Mouse (Mus musculus) MEL (cell line): ENCODE results near the gene Igf1r. TPM values are rescaled to one million over a fixed set of nuclear protein-coding genes. Genes with fewer than 3 reads are reported as not detected.

Experiments
- DNase-seq: peaks from one replicate; pipeline ENCODE4 v3.0.0; 2011; ENCODE audit warnings: low read depth, low spot score
- H3K27ac ChIP-seq: 2 replicates; pipeline ENCODE4 v1.5.1; 2012; ENCODE audit warnings: low read depth, mild to moderate bottlenecking, control low read depth, low read length, moderate library complexity; ENCODE audit not compliant: control insufficient read depth
- H3K27me3 ChIP-seq, 2 experiments: fragments of 150-350 bp in 1 of 2; sonication (generic) in 1 of 2; 2 replicates each; pipeline ENCODE4 v1.6.1; 2012; ENCODE audit warnings: low read length in 2 of 2, mild to moderate bottlenecking in 2 of 2, improper control_type of control experiment in 1 of 2, moderate library complexity in 1 of 2; ENCODE audit not compliant: insufficient read depth in 2 of 2, control insufficient read depth in 1 of 2
- H3K36me3 ChIP-seq, 2 experiments: 2 replicates each; pipeline ENCODE4 v1.6.1; 2012 to 2014; ENCODE audit warnings: low read length in 2 of 2, improper control_type of control experiment in 1 of 2, inconsistent platforms in 1 of 2, mild to moderate bottlenecking in 1 of 2; ENCODE audit not compliant: insufficient read depth in 2 of 2, control insufficient read depth in 1 of 2
- H3K4me1 ChIP-seq, 2 experiments: fragments of 150-350 bp in 1 of 2; sonication (generic) in 1 of 2; 2 replicates each; pipeline ENCODE4 v1.6.1; 2012; ENCODE audit warnings: low read length in 2 of 2, improper control_type of control experiment in 1 of 2, mild to moderate bottlenecking in 1 of 2; ENCODE audit not compliant: insufficient read depth in 2 of 2, control insufficient read depth in 1 of 2
- H3K4me3 ChIP-seq, 2 experiments: fragments of 150-350 bp in 1 of 2; sonication (generic) in 1 of 2; 2 replicates each; pipeline ENCODE4 v1.5.1; 2012; ENCODE audit warnings: low read depth in 2 of 2, low read length in 2 of 2, mild to moderate bottlenecking in 2 of 2, moderate library complexity in 2 of 2, control low read depth in 1 of 2, improper control_type of control experiment in 1 of 2; ENCODE audit not compliant: control insufficient read depth in 1 of 2, insufficient read depth in 1 of 2
- H3K79me2 ChIP-seq: 2 replicates; pipeline ENCODE4 v1.6.1; 2012; ENCODE audit warnings: mild to moderate bottlenecking, low read length, moderate library complexity; ENCODE audit not compliant: control insufficient read depth, poor library complexity, insufficient read depth
- H3K9ac ChIP-seq: 2 replicates; pipeline ENCODE4 v1.6.1; 2012; ENCODE audit warnings: low read depth, mild to moderate bottlenecking, control low read depth, low read length, moderate library complexity; ENCODE audit not compliant: control insufficient read depth, poor library complexity, severe bottlenecking
- H3K9me3 ChIP-seq: fragments of 150-350 bp; sonication (generic); replicated peaks from 2 replicates; pipeline ENCODE4 v1.6.1; 2012; ENCODE audit warnings: mild to moderate bottlenecking, low read length, improper control_type of control experiment, moderate library complexity; ENCODE audit not compliant: insufficient read depth
- EP300 ChIP-seq, 2 experiments: IDR thresholded peaks; 2 replicates each; pipeline ENCODE4 v1.6.1; 2011; ENCODE audit warnings: improper control_type of control experiment in 2 of 2, low read length in 2 of 2, low read depth in 1 of 2, mild to moderate bottlenecking in 1 of 2
- ETS1 ChIP-seq: IDR thresholded peaks from 2 replicates; pipeline ENCODE4 v1.6.1; 2012; ENCODE audit warnings: low read depth, mild to moderate bottlenecking, inconsistent platforms, low read length, improper control_type of control experiment, moderate library complexity
- GATA1 ChIP-seq: IDR thresholded peaks from 2 replicates; pipeline ENCODE4 v1.6.1; 2011; ENCODE audit warnings: low read depth, low read length, improper control_type of control experiment
- JUND ChIP-seq: IDR thresholded peaks from 2 replicates; pipeline ENCODE4 v1.6.1; 2011; ENCODE audit warnings: low read depth, mild to moderate bottlenecking, improper control_type of control experiment, low read length
- MAFK ChIP-seq: IDR thresholded peaks from 2 replicates; pipeline ENCODE4 v1.6.1; 2011; ENCODE audit warnings: low read depth, mild to moderate bottlenecking, low read length, improper control_type of control experiment, borderline replicate concordance
- MEF2A ChIP-seq: IDR thresholded peaks from 2 replicates; pipeline ENCODE4 v1.6.1; 2014; ENCODE audit warnings: low read depth, mild to moderate bottlenecking, inconsistent platforms, low read length, improper control_type of control experiment; ENCODE audit not compliant: poor library complexity, insufficient replicate concordance, severe bottlenecking; ENCODE audit errors: extremely low read depth
- MXI1 ChIP-seq: IDR thresholded peaks from 2 replicates; pipeline ENCODE4 v1.6.1; 2011; ENCODE audit warnings: mild to moderate bottlenecking, low read depth, low read length, improper control_type of control experiment
- MYB ChIP-seq: IDR thresholded peaks from 2 replicates; pipeline ENCODE4 v1.6.1; 2011; ENCODE audit warnings: mild to moderate bottlenecking, low read depth, low read length, improper control_type of control experiment
- MYC ChIP-seq: IDR thresholded peaks from 2 replicates; pipeline ENCODE4 v1.6.1; 2011; ENCODE audit warnings: low read depth, mild to moderate bottlenecking, low read length, improper control_type of control experiment, moderate library complexity
- NELFE ChIP-seq: IDR thresholded peaks from 2 replicates; pipeline ENCODE4 v1.6.1; 2011; ENCODE audit warnings: low read depth, low read length, improper control_type of control experiment
- NRF1 ChIP-seq: IDR thresholded peaks from 2 replicates; pipeline ENCODE4 v1.6.1; 2014; ENCODE audit warnings: low read depth, mild to moderate bottlenecking, inconsistent platforms, low read length, improper control_type of control experiment, moderate library complexity; ENCODE audit not compliant: poor library complexity, insufficient read depth, severe bottlenecking
- POLR2AphosphoS2 ChIP-seq: IDR thresholded peaks from 2 replicates; pipeline ENCODE4 v1.6.1; 2011; ENCODE audit warnings: low read length, improper control_type of control experiment
- POLR2AphosphoS5 ChIP-seq: IDR thresholded peaks from 2 replicates; pipeline ENCODE4 v1.6.1; 2012; ENCODE audit warnings: low read depth, borderline replicate concordance, mild to moderate bottlenecking, inconsistent platforms, low read length, moderate library complexity, mixed read lengths
- RAD21 ChIP-seq: IDR thresholded peaks from 2 replicates; pipeline ENCODE4 v1.6.1; 2011; ENCODE audit warnings: mild to moderate bottlenecking, low read depth, low read length, improper control_type of control experiment
- SIN3A ChIP-seq: IDR thresholded peaks from 2 replicates; pipeline ENCODE4 v1.6.1; 2012; ENCODE audit warnings: low read length, improper control_type of control experiment, inconsistent platforms
- SMC3 ChIP-seq: IDR thresholded peaks from 2 replicates; pipeline ENCODE4 v1.6.1; 2011; ENCODE audit warnings: low read depth, low read length, improper control_type of control experiment
- TCF12 ChIP-seq: IDR thresholded peaks from 2 replicates; pipeline ENCODE4 v1.6.1; 2014; ENCODE audit warnings: low read depth, mild to moderate bottlenecking, inconsistent platforms, low read length, improper control_type of control experiment, moderate library complexity
- UBTF ChIP-seq: IDR thresholded peaks from 2 replicates; pipeline ENCODE4 v1.6.1; 2012; ENCODE audit warnings: low read depth, mild to moderate bottlenecking, inconsistent platforms, low read length, improper control_type of control experiment, moderate library complexity, borderline replicate concordance; ENCODE audit not compliant: insufficient read depth
- USF1 ChIP-seq: IDR thresholded peaks from 2 replicates; pipeline ENCODE4 v1.6.1; 2014; ENCODE audit warnings: low read depth, mild to moderate bottlenecking, inconsistent platforms, low read length, improper control_type of control experiment, moderate library complexity
- polyA plus RNA-seq, 2 experiments: library from polyadenylated mRNA; stranded (reverse) in 1 of 2; unstranded in 1 of 2; fragments of >175 nt in 1 of 2; fragments of >200 nt in 1 of 2; gene quantifications; 2 replicates each; pipeline versions ENCODE4 v1.2.1 to v1.2.4; 2012; ENCODE audit warnings: low replicate concordance in 2 of 2, low read depth in 1 of 2; ENCODE audit not compliant: insufficient read length in 2 of 2, insufficient read depth in 1 of 2, missing spikeins in 1 of 2
- total RNA-seq: library from RNA; depleted of rRNA; stranded (reverse); fragments of 300-350 nt; gene quantifications from 2 replicates; pipeline ENCODE4 v1.2.3, GENCODE M21; 2012

Igf1r gene
- total and polyA plus RNA-seq, 3 experiments, result 11.8 to 11.9 TPM; not detected in 1

- peaks cover 26 to 27% of the 10 kb centered on the region in 2 experiments for H3K4me1 ChIP-seq
- H3K9me3 ChIP-seq, result no peaks in the 10 kb centered on the region
- no peak for DNase-seq
- H3K27ac ChIP-seq, result no peak overlapping the region
- H3K4me3 ChIP-seq, result no peak overlapping the region
- H3K36me3 ChIP-seq, result peaks cover 1 to 25% of the 10 kb centered on the region in 2 experiments
- H3K79me2 ChIP-seq, result peaks cover 3% of the 10 kb centered on the region; the same call in 1 of the 2 replicates
- no peak overlapping the region for H3K9ac ChIP-seq
- TF ChIP-seq TCF12 (no peak), GATA1 (no peak), MYB (no peak), POLR2AphosphoS2 (no peak), USF1 (no peak), RAD21 (no peak), JUND (no peak), NRF1 (no peak), MYC (no peak)
- TF ChIP-seq, all 39 proteins: peak for 0
- H3K27me3 ChIP-seq, result no peaks in the 10 kb centered on the region
These were observed 61.9 kb downstream of the Igf1r start for GRCm38 (mm10) chr7:68014495-68014894.

- Histone ChIP-seq H3K9ac (no peak overlapping the region), H3K79me2 (peaks cover 3% of the 10 kb centered on the region; the same call in 1 of the 2 replicates), H3K27me3 (no peaks in the 10 kb centered on the region), H3K9me3 (no peaks in the 10 kb centered on the region), H3K4me3 (no peak overlapping the region), H3K27ac (no peak overlapping the region), H3K36me3 (peaks cover 1 to 17% of the 10 kb centered on the region in 2 experiments), H3K4me1 (peaks cover 16 to 18% of the 10 kb centered on the region in 2 experiments)
- no peak for TF ChIP-seq MAFK
- TF ChIP-seq SMC3, result no peak
- no peak for TF ChIP-seq POLR2AphosphoS2
- no peak for TF ChIP-seq RAD21
- no peak for TF ChIP-seq SIN3A
- no peak for TF ChIP-seq NELFE
- TF ChIP-seq POLR2AphosphoS5, result no peak
- no peak for TF ChIP-seq MXI1
- no peak for TF ChIP-seq UBTF
- no peak for TF ChIP-seq EP300 (IDR thresholded peaks at IDR 0.05; ENCODE audit: low read depth in 1 of 2, low read length in 2 of 2)
- no peak for TF ChIP-seq ETS1
- no peak for TF ChIP-seq MYC
- no peak for TF ChIP-seq MEF2A
- no peak for DNase-seq
These were observed 62.8 kb downstream of the Igf1r start for GRCm38 (mm10) chr7:68015404-68015803.
